Mouse (Mus musculus): ENCODE measurements around the gene Pigg.

- TF ChIP-seq CTCF (IDR thresholded peaks at IDR 0.05; ENCODE audit: extremely low read depth, insufficient read length, insufficient replicate concordance, low read depth, low read length), result no peak
- no peak for TF ChIP-seq POLR2A (IDR thresholded peaks at IDR 0.05; ENCODE audit: low read depth, low read length)
Observed at GRCm38 (mm10) chr5:108368446-108368845, 56.0 kb downstream of the Pigg start.

Measured in small intestine, adult 2 months (tissue).